Mouse (Mus musculus): ENCODE measurements around the gene Stat5b. TPM values are rescaled to one million over a fixed set of nuclear protein-coding genes. Genes with fewer than 3 reads are reported as not detected.

The Stat5b gene
- polyA plus RNA-seq, 1 experiment, result 33.2 TPM

GRCm38 (mm10) chr11:100781763-100782475 is 68.6 kb downstream of the Stat5b start:
- Histone ChIP-seq H3K27me3 (ENCODE audit: control insufficient read depth, insufficient read depth, low read length) (no peaks in the 10 kb centered on the region), H3K4me1 (ENCODE audit: control insufficient read depth, insufficient read depth, insufficient read length) (no peaks in the 10 kb centered on the region), H3K36me3 (ENCODE audit: control insufficient read depth, insufficient read depth, low read length) (peaks cover 32% of the 10 kb centered on the region), H3K27ac (ENCODE audit: insufficient read depth, low read length) (no peak overlapping the region), H3K4me3 (ENCODE audit: extremely low read depth, insufficient read depth, insufficient read length) (no peak overlapping the region)
- WGBS, result 90% methylated on average over 15 of the region's 15 CpGs
- no peak for DNase-seq (ENCODE audit: low read depth in 1 of 2, low spot score in 2 of 2)
- no peak for TF ChIP-seq CTCF (IDR thresholded peaks at IDR 0.05; ENCODE audit: extremely low read depth, insufficient read depth, insufficient read length, insufficient replicate concordance)

GRCm38 (mm10) chr11:100780247-100780646 is 70.3 kb downstream of the Stat5b start:
- peaks cover 28% of the 10 kb centered on the region for H3K36me3 ChIP-seq (ENCODE audit: control insufficient read depth, insufficient read depth, low read length)
- TF ChIP-seq POLR2A (IDR thresholded peaks at IDR 0.05; ENCODE audit: low read depth, low read length), result no peak
- no peak for TF ChIP-seq CTCF (IDR thresholded peaks at IDR 0.05; ENCODE audit: extremely low read depth, insufficient read depth, insufficient read length, insufficient replicate concordance)
- no peaks in the 10 kb centered on the region for H3K4me1 ChIP-seq (ENCODE audit: control insufficient read depth, insufficient read depth, insufficient read length)
- 94% methylated on average over 8 of the region's 8 CpGs for WGBS
- no peak overlapping the region for H3K4me3 ChIP-seq (ENCODE audit: extremely low read depth, insufficient read depth, insufficient read length)
- H3K27me3 ChIP-seq (ENCODE audit: control insufficient read depth, insufficient read depth, low read length), result no peaks in the 10 kb centered on the region
- H3K27ac ChIP-seq (ENCODE audit: insufficient read depth, low read length), result no peak overlapping the region
- DNase-seq (ENCODE audit: low read depth in 1 of 2, low spot score in 2 of 2), result no peak

- H3K27me3 ChIP-seq (ENCODE audit: control insufficient read depth, insufficient read depth, low read length), result no peaks in the 10 kb centered on the region
- no peak overlapping the region for H3K27ac ChIP-seq (ENCODE audit: insufficient read depth, low read length)
- TF ChIP-seq CTCF (IDR thresholded peaks at IDR 0.05; ENCODE audit: extremely low read depth, insufficient read depth, insufficient read length, insufficient replicate concordance) (no peak), POLR2A (IDR thresholded peaks at IDR 0.05; ENCODE audit: low read depth, low read length) (no peak)
- H3K4me1 ChIP-seq (ENCODE audit: control insufficient read depth, insufficient read depth, insufficient read length), result no peaks in the 10 kb centered on the region; the same call in 1 of the 2 replicates
- 87% methylated on average over 3 of the region's 3 CpGs for WGBS
- no peak overlapping the region for H3K4me3 ChIP-seq (ENCODE audit: extremely low read depth, insufficient read depth, insufficient read length)
- DNase-seq (ENCODE audit: low read depth in 1 of 2, low spot score in 2 of 2), result no peak
- peaks cover 21% of the 10 kb centered on the region for H3K36me3 ChIP-seq (ENCODE audit: control insufficient read depth, insufficient read depth, low read length)
Measured at GRCm38 (mm10) chr11:100778069-100778468, 72.5 kb downstream of the Stat5b start.

- H3K4me3 ChIP-seq (ENCODE audit: extremely low read depth, insufficient read depth, insufficient read length), result no peak overlapping the region
- H3K4me1 ChIP-seq (ENCODE audit: control insufficient read depth, insufficient read depth, insufficient read length), result peaks cover 3% of the 10 kb centered on the region; the same call in 1 of the 2 replicates
- peak overlapping the region; percentile 84 for H3K27ac ChIP-seq (ENCODE audit: insufficient read depth, low read length)
- peaks cover 4% of the 10 kb centered on the region for H3K36me3 ChIP-seq (ENCODE audit: control insufficient read depth, insufficient read depth, low read length)
- no peak for TF ChIP-seq POLR2A (IDR thresholded peaks at IDR 0.05; ENCODE audit: low read depth, low read length)
- TF ChIP-seq CTCF (IDR thresholded peaks at IDR 0.05; ENCODE audit: extremely low read depth, insufficient read depth, insufficient read length, insufficient replicate concordance), result no peak
- DNase-seq (ENCODE audit: low read depth in 1 of 2, low spot score in 2 of 2), result peak; percentile 50 to 61
- WGBS, result 41% methylated on average over 10 of the region's 10 CpGs
- H3K27me3 ChIP-seq (ENCODE audit: control insufficient read depth, insufficient read depth, low read length), result no peaks in the 10 kb centered on the region
Measured at GRCm38 (mm10) chr11:100775921-100776320, 74.6 kb downstream of the Stat5b start.

GRCm38 (mm10) chr11:100774261-100774660 is 76.3 kb downstream of the Stat5b start:
- Histone ChIP-seq H3K4me3 (ENCODE audit: extremely low read depth, insufficient read depth, insufficient read length) (no peak overlapping the region), H3K27me3 (ENCODE audit: control insufficient read depth, insufficient read depth, low read length) (no peaks in the 10 kb centered on the region), H3K36me3 (ENCODE audit: control insufficient read depth, insufficient read depth, low read length) (no peaks in the 10 kb centered on the region), H3K27ac (ENCODE audit: insufficient read depth, low read length) (no peak overlapping the region), H3K4me1 (ENCODE audit: control insufficient read depth, insufficient read depth, insufficient read length) (peaks cover 3% of the 10 kb centered on the region; the same call in 1 of the 2 replicates)
- no peak for DNase-seq (ENCODE audit: low read depth in 1 of 2, low spot score in 2 of 2)
- TF ChIP-seq POLR2A (IDR thresholded peaks at IDR 0.05; ENCODE audit: low read depth, low read length) (no peak), CTCF (IDR thresholded peaks at IDR 0.05; ENCODE audit: extremely low read depth, insufficient read depth, insufficient read length, insufficient replicate concordance) (no peak)
- WGBS, result 83% methylated on average over 4 of the region's 4 CpGs

- Histone ChIP-seq H3K27ac (ENCODE audit: insufficient read depth, low read length) (peak within 1 kb of the TSS; percentile 80), H3K27me3 (ENCODE audit: control insufficient read depth, insufficient read depth, low read length) (no peaks in the 10 kb centered on the region), H3K36me3 (ENCODE audit: control insufficient read depth, insufficient read depth, low read length) (peaks cover 4% of the 10 kb centered on the region; the same call in 1 of the 2 replicates), H3K4me1 (ENCODE audit: control insufficient read depth, insufficient read depth, insufficient read length) (peaks cover 3% of the 10 kb centered on the region; the same call in 1 of the 2 replicates), H3K4me3 (ENCODE audit: extremely low read depth, insufficient read depth, insufficient read length) (peak within 1 kb of the TSS; percentile 77)
- TF ChIP-seq CTCF (IDR thresholded peaks at IDR 0.05; ENCODE audit: extremely low read depth, insufficient read depth, insufficient read length, insufficient replicate concordance) (no peak), POLR2A (IDR thresholded peaks at IDR 0.05; ENCODE audit: low read depth, low read length) (no peak)
- 8% methylated on average over 17 of the region's 17 CpGs for WGBS
- peak; percentile 47 to 85 for DNase-seq (ENCODE audit: low read depth in 1 of 2, low spot score in 2 of 2)
Measured at GRCm38 (mm10) chr11:100770646-100771408, 79.7 kb downstream of the Stat5b start, which contains the start of gene Ghdc. Gene Ghdc (minus strand): TSS chr11:100770957.

All from spleen, adult 2 months (tissue).